Mouse (Mus musculus): ENCODE results near the gene Gpr25.

The Gpr25 gene

DNA sequence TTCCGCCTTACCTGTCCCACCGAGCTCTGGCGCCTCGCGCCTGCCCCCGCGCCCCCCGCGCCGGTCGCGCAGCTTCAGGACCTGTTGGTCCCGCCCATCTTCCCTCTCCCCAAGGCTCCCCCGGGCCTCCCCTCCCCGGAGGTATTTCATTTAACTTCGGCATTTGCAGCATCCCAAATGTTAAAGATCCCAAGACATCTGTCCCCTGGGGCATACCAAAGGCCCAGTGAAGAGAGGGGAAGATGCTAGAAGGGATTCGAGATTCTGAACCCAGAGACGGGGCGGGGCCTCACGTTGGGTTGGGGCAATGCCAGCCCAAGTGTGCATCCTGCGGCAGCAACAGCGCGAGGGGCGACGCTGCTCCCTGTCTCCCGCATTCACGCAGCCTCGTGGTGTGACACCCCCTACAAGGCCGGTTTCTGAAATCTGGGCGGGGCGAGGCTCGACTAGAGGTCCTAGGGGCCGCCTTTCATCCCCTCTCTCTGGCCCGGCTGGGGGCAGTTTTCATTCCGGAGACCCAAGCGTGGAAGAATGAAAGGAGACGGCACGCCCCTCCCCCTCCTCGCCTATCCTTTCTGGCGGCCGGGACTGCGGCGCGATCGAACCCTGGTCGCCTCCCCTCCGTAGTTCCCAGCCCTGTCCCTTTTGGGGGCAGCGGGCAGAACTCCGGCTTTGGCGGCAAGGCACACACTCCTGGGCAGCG is 26.6 kb downstream of the Gpr25 start, which contains the start of gene Inava:
Gene Inava (minus strand): TSS at position 373 of the 703 bp plus-strand sequence.
- DNase-seq (ENCODE audit: extremely low read depth, low read depth), result peak; percentile 66

DNA sequence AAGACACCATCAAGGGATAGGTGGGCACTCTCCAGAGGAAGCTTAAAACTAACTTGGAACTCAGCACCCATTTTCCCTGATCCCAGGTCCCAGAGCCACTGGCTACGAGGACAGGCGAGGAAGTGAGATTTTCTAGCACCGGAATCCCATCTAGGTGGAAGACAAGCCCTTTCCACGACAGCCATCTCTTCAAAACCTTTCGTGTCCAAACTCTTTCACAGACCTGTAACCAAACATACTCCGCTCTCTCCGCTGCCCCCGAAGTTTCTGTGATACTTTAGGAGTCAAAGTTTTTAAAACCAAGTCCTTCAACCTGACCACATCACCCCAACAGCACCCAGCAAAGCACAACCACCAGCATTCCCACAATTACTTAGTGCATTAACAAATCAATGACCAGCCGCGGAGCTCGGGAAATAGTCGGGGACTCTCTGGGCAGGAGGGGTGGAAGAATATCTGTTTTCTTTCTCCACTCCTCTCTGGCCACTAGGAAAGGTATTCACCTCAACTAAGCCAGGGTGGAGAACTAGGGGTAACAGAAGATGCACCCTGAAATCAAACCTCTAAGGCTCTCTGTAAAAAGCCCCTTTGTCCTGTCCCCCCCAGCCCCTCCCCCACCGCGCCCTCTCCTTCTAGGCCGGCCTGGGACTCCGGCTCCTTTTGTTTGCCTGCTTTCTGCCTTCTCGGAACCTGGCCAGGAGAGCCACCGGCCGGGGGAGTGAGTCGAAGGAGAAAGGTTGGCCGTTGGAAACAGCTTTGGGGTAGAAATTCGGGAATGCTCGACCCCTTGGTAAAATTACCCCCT is 27.5 kb downstream of the Gpr25 start:
- no peak for DNase-seq (ENCODE audit: extremely low read depth, low read depth)

DNA sequence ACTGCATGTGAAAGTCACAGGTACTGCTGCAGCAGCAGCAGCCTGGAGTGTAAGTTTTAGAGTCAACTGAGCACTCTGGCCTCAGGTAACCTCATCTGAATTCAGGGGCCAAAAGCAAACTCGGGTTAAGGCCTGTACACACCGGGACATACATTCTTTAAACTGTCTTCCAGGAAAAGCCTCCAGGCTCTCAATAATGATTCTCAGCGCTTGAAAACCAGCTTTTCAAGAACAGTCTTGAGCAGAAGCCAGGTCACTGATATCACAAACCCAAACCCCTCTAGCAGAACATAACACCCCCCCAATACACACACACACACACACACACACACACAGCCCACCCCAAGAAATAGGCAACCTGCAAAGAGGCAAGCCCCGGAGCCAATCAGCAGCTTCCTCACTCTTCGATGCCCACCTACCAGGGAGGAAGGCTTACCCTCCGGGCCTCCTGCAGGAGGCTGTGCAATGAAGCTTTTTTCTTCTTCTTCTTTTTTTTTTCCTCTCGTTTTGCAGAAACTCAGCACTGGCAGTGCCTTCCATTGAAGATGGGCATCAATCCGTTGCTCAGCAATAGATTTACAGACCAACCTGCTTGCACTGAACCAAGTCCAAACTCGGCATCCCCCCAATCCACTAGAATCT is 28.3 kb downstream of the Gpr25 start:
- DNase-seq (ENCODE audit: extremely low read depth, low read depth), result no peak

DNA sequence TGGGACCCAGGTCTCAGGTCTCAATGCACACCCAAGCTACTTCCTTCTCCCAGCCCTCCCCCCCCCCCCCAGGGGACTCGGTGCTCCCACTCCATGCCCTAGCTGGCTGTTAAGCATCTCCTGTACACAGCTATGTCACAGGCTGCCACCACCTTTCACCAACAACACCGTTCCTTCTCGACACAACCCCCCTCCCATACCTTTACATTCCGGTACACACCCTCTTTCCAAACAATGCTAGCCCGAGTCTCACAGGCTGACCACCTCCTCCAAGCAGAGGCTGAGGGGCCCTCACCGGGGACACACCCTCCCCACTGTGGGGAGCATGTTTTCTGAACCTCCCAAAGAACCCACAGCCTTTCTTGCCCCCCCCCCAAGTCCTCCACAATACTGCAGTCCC is 29.1 kb downstream of the Gpr25 start:
- no peak for DNase-seq (ENCODE audit: extremely low read depth, low read depth)

DNA sequence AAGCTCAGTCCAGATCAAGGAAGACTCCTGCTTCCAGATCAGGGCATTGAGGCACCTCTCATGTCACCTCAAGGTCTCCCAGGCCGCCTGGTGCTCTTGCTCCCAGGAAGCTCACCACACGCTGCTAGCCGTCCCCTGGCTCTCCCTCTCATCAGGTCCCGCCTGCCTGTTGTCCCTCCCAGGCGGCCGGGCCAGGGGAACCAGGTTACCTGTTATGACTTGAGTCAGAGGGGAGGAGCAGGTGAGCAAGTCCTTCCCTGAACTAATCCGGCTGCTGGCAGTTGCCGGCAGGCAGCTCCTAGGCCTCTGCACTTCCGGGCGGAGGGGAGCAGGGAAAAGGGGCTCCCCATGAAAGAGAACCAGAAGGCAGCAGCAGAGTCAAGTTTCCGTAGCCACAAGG is 30.5 kb downstream of the Gpr25 start:
- no peak for DNase-seq (ENCODE audit: extremely low read depth, low read depth)

DNA sequence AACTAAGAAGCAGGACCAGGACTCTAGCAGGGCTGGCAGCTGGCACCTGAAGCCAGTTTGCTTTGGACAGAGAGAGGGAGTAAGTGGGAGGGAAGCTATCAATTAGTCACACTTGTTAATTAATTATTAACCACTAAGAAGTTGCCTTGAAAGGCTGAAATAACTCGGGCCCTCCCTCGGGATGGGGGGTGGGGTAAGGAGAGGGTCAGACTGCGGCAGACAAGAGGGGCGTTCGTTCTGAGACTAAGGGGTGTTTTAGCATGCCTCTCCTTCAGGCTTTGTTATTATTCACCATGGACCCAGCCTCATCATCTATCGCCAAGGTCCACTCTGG is 31.7 kb downstream of the Gpr25 start:
- DNase-seq (ENCODE audit: extremely low read depth, low read depth), result no peak

DNA sequence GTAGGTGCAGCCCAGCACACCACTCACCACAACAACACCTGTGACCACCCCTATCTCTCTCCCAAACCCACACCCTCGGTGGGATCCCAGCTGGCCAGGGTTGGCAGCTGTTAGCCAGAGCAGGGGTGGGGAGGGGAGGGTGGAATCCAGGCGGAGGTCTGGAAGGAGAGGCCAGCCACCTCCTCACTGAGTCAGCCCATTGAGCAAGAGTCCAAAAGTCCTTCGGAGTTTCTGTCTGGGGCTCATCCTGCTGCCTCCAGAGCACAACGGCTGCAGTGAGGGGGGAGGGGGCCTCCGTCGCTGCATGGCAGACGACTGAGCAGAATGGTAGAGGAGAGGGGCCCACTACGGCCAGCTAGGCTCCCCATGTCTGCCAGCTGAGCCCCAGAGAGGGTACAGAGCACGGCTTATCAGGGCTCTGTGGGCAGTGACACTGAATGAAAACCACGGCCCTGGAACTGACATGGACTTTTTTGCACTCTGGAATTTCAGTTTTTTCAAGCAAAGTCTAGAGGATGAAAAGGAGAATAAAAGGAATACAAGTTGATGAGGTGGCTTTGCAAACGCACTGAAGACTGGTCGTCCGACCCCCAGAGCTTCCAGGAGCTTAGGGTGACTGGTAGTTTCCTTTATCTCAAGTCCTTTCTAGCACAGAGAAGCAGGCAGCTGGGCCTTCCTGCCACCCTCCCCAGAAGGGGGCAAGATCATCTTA is 32.2 kb downstream of the Gpr25 start:
- DNase-seq (ENCODE audit: extremely low read depth, low read depth), result no peak

DNA sequence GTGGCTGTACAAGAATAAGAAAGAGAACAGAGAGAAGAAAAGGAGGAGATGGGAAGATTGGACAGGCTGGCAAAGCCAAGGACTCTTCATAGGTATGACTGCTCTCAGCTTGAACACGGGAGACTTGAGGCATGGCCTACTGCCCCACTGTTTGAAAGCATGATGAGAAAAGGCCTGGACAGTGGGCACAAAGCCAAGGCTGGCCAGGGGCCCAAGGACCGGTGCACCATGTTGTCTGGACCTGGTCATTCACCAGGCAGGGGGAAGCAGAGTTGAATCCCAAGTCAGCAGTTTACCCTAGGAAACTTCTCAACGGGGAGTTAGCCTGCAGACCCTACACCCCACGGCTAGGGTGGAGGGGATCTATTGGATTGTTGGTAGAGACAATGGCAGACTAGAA is 32.8 kb downstream of the Gpr25 start:
- DNase-seq (ENCODE audit: extremely low read depth, low read depth), result no peak

DNA sequence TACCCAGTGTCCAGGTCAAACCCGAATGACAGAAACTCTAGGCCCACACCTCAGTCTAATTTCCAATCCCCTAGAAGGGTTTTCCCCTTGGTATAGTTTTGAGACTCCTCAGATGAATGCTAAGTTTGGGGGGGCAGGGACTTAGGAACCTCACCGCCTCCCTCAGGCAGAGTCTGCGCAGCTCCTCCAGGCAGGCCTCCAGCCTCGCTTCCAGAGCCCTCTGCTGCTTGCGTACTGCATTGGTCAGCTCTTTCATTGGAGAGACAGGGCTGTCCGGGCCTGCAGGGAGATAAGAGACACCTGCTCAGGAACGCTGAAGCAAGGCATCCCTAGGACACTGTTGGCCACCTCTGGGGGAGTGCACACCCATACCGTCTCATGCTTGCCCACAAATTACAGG is 34.0 kb downstream of the Gpr25 start:
- no peak for DNase-seq (ENCODE audit: extremely low read depth, low read depth)

DNA sequence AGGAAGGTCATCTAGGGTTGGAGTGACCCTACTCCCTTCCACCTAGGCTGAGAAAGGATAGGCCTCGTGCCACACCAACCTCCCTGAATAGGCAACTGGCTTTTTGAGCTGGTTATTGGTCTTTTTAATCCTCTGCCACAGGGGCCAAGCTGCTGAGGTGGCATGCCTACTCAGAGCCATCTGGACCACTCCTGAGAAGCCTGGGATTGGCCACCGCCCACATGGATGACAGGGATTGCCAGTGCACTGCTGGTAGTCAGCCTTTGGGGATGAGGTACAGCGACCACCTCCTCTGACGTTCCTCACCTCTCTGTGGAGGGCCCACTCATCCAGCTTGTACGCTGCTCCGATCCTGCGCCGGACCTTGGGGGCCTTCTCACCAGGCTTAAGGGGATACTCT is 34.8 kb downstream of the Gpr25 start:
- DNase-seq (ENCODE audit: extremely low read depth, low read depth), result no peak

DNA sequence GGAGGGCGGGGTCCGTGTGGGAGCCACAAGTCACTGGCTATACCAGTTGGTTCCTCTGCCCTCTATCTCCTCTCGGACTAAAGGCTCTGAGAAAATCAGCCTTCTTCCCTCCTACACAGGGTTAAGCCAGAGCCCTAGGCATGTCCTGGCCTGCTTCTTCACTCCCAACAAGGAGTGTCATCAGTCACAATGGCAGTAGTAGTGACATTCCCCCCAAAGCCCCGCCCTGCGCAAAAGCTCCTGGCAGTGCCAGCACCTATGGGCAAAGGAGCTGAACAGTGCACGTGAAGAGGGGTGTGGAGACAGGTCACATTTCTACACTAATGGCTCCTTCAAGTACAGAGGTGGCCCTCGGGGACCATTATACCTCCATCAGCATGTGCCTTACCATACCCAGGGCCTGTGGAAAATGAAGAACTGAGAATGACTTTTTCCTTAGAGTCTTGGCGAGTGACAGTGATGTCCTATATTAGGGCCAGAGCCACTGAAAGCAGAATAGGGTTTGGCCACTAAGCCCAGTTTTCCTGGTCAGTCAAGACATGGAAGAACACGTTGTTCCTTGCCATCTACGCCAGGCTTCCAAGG is 36.8 kb downstream of the Gpr25 start:
- DNase-seq (ENCODE audit: extremely low read depth, low read depth), result no peak

DNA sequence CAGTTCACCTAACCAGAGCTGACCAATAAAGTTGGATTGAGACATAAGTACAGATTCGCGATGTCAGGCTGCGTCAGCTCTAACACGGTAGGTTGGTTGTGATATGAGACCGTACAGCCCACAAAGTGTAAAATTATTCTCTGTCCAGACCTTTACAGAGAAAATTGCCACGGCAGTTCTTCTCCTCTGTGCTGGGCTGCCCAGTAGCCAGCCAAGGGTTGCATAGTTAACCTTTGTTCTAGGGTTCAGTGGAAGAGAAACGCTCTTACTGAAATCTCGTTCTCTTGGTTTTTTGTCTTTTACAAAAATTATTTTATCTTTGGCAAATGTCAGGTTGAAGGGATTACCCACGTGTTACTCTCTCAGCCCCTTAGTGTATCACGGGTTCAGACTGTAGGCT is 38.3 kb downstream of the Gpr25 start:
- DNase-seq (ENCODE audit: extremely low read depth, low read depth), result no peak

DNA sequence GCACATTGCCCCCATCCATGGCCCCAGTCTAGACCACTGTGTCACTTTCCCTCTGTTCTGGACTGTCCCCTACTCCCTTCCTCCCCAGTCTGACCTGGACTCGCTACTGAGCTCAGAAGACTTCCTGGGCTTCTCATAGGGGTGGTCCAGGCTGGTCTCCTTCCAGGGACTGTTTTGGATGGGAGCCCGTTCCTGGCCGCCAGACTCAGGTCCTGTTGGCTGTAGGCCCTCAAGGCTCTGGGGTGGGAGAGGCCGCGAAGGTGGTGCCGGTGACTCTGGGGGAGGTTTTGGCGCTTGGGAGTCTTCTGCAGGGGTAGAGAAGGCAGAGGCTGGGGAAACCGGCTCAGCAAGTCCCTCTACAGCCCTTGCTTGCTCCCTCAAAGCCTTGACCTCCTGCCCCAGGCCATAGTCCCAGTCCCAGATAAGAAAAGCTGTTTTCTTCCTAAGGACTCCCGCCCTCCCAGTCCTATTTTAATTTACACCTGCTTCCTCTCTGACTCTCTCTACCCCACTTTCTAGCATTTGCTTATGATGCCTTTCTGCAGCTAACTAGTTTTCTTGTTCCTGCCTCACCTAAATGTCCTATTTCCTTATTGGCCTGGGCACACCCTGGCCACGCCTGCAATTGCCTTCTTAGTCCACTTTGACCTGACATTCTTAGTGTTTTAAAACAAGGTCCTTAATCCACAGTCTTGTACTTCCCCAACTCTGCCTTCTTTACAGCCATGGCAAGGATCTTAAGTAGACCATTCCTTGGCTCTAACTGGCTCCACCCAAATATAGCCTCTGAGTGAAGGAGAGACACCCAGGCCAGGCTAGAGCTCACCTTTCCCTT is 40.4 kb downstream of the Gpr25 start:
- DNase-seq (ENCODE audit: extremely low read depth, low read depth), result no peak

DNA sequence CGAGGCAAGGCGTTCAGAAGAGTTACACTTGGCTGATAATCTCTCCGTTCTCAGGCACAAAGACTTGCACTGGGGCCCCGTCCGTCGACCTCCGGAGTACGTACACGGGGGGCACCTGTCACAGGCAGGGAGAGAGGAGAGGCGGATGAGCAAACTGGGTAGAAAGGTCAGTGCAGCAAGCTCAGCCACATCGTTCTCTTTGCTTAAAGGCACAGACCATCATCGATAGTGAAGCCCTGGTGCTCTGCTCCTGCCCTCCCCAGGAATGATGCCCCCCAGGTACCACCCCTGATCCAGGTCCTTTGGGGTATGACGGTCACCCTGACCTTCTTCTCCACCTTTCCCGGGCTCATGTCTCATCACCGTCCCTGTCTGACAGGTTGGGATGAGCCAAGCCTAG is 46.4 kb downstream of the Gpr25 start:
- no peak for DNase-seq (ENCODE audit: extremely low read depth, low read depth)

DNA sequence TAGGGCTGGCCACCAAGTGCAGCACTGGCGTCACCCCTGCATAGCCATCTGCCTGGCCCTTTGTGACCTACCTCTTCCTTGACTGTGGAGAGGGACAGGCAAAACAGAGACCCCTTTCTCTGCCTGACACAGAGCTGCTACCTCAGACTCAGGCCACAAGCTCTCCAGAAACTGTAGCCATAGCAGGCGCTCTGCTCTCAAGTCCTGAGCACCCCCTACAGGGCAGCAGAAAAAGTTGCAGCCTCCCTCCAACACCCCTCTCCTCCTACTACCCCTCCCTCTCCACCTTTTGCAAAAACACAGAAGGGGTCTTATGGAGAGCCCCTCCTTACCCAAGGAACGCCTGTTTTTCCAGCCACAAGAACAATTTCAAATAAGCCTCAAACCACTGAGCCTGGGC is 47.9 kb downstream of the Gpr25 start, which contains the start of gene Mroh3:
Gene Mroh3 (minus strand): TSS at position 26 of the 400 bp plus-strand sequence.
- DNase-seq (ENCODE audit: extremely low read depth, low read depth), result no peak
